Mouse (Mus musculus) neural tube, embryonic 14.5 days (tissue): ENCODE data around the gene Tnr. TPM values are rescaled to one million over a fixed set of nuclear protein-coding genes. Genes with fewer than 3 reads are reported as not detected.
A peak's percentile ranks its signal among the peaks of the same experiment; 100 is the strongest.

Experiments
- ATAC-seq: fragments of 200-750 bp; cut with Nextera tagmentation; 2 replicates; pipeline ENCODE4 v1.8.0; 2017; ENCODE audit warnings: low read depth, mild to moderate bottlenecking, moderate TSS enrichment, moderate library complexity
- H3K27ac ChIP-seq: fragments of 300-500 bp; sonication (generic); 2 replicates; pipeline ENCODE4 v1.5.1; 2014; ENCODE audit warnings: low read depth, mild to moderate bottlenecking, control low read depth, low read length, moderate library complexity, mixed read lengths
- H3K27me3 ChIP-seq: fragments of 300-500 bp; sonication (generic); 2 replicates; pipeline ENCODE4 v1.6.1; 2014; ENCODE audit warnings: low read length; ENCODE audit not compliant: control insufficient read depth, insufficient read depth
- H3K36me3 ChIP-seq: fragments of 300-500 bp; sonication (generic); 2 replicates; pipeline ENCODE4 v1.6.1; 2014; ENCODE audit warnings: low read length, mixed read lengths; ENCODE audit not compliant: control insufficient read depth, insufficient read depth
- H3K4me1 ChIP-seq: fragments of 300-500 bp; sonication (generic); 2 replicates; pipeline ENCODE4 v1.6.1; 2014; ENCODE audit warnings: low read length; ENCODE audit not compliant: control insufficient read depth, insufficient read depth
- H3K4me2 ChIP-seq: fragments of 300-500 bp; sonication (generic); 2 replicates; pipeline ENCODE4 v1.6.1; 2014; ENCODE audit warnings: mild to moderate bottlenecking, low read depth, low read length, control low read depth
- H3K4me3 ChIP-seq: fragments of 300-500 bp; sonication (generic); 2 replicates; pipeline ENCODE4 v1.5.1; 2014; ENCODE audit warnings: low read depth, low read length, control low read depth, mixed read lengths
- H3K9ac ChIP-seq: fragments of 300-500 bp; sonication (generic); replicated peaks from 2 replicates; pipeline ENCODE4 v1.6.1; 2014; ENCODE audit warnings: low read depth, mild to moderate bottlenecking, control low read depth, low read length, mixed read lengths
- H3K9me3 ChIP-seq: fragments of 300-500 bp; sonication (generic); 2 replicates; pipeline ENCODE4 v1.6.1; 2016; ENCODE audit warnings: low read length; ENCODE audit not compliant: control insufficient read depth
- WGBS: fragments of 180-500 bp; shearing (Covaris S2); extraction: QIAGEN DNeasy Blood & Tissue Kit; methylation state at CpG from one replicate; pipeline ENCODE4 v1.1.7; 2014; 5-methylcytosine and 5-hydroxymethylcytosine counted together
- polyA plus RNA-seq: library from polyadenylated mRNA; unstranded; fragments of >200 nt; fragmentation: Nextera tagmentation; extraction: Ambion mirVana; gene quantifications from 2 replicates; pipeline ENCODE4 v1.2.1, GENCODE M21; 2014

Tnr gene
- polyA plus RNA-seq, 1 experiment from 2014 or later, result 6.6 TPM

- Histone ChIP-seq H3K36me3 (no peaks in the 10 kb centered on the region), H3K4me2 (peak overlapping the region; percentile 38), H3K27ac (no peak overlapping the region), H3K9ac (no peak overlapping the region; the same call in 1 of the 2 replicates), H3K27me3 (no peaks in the 10 kb centered on the region), H3K9me3 (no peaks in the 10 kb centered on the region), H3K4me1 (peaks cover 11% of the 10 kb centered on the region), H3K4me3 (no peak overlapping the region)
- peak; percentile 92 for ATAC-seq
- 5% methylated on average over 16 of the region's 16 CpGs for WGBS
Observed at GRCm38 (mm10) chr1:159670629-159671150, 147.1 kb downstream of the Tnr start.

- no peaks in the 10 kb centered on the region for H3K36me3 ChIP-seq
- peaks cover 11% of the 10 kb centered on the region for H3K4me1 ChIP-seq
- peak overlapping the region; percentile 34; the same call in 1 of the 2 replicates for H3K27ac ChIP-seq
- no peaks in the 10 kb centered on the region for H3K27me3 ChIP-seq
- ATAC-seq, result peak; percentile 4; the same call in 1 of the 2 replicates
- H3K9me3 ChIP-seq, result no peaks in the 10 kb centered on the region
- H3K4me2 ChIP-seq, result no peak overlapping the region
- WGBS, result 73% methylated on average over 8 of the region's 8 CpGs
- H3K9ac ChIP-seq, result no peak overlapping the region
- H3K4me3 ChIP-seq, result no peak overlapping the region
Observed at GRCm38 (mm10) chr1:159671181-159671580, 147.6 kb downstream of the Tnr start.

- Histone ChIP-seq H3K9ac (no peak overlapping the region), H3K27ac (no peak overlapping the region), H3K4me1 (peaks cover 11% of the 10 kb centered on the region), H3K36me3 (no peaks in the 10 kb centered on the region), H3K4me2 (no peak overlapping the region), H3K9me3 (no peaks in the 10 kb centered on the region), H3K4me3 (no peak overlapping the region), H3K27me3 (no peaks in the 10 kb centered on the region)
- ATAC-seq, result no peak
- 76% methylated on average over 1 of the region's 1 CpGs for WGBS
Observed at GRCm38 (mm10) chr1:159674240-159674639, 150.7 kb downstream of the Tnr start.

DNA sequence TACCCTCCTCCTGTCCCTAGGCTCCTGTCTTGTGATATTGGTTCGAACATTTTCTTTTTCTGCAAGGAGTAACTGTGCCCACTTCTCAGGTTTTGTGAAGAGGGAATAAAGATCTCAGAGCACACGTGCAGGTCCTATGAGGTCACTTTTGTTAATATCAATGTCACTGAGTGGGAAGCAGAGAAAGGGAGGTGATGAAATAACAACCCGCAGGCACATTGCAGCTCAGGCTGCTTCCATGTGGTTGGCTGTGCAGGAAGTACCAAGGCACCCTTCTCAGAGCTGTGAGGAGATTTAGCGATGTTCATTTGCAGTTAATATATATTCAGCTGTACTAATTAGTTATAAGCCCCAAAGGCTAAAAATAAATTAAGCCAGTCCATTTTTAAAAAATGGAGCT, 151.9 kb downstream of the Tnr start:
- ATAC-seq, result no peak
- Histone ChIP-seq H3K4me3 (no peak overlapping the region), H3K4me1 (peaks cover 9% of the 10 kb centered on the region), H3K9ac (no peak overlapping the region), H3K4me2 (no peak overlapping the region), H3K27me3 (no peaks in the 10 kb centered on the region), H3K27ac (no peak overlapping the region), H3K9me3 (no peaks in the 10 kb centered on the region), H3K36me3 (no peaks in the 10 kb centered on the region)
- 64% methylated on average over 4 of the region's 4 CpGs for WGBS

DNA sequence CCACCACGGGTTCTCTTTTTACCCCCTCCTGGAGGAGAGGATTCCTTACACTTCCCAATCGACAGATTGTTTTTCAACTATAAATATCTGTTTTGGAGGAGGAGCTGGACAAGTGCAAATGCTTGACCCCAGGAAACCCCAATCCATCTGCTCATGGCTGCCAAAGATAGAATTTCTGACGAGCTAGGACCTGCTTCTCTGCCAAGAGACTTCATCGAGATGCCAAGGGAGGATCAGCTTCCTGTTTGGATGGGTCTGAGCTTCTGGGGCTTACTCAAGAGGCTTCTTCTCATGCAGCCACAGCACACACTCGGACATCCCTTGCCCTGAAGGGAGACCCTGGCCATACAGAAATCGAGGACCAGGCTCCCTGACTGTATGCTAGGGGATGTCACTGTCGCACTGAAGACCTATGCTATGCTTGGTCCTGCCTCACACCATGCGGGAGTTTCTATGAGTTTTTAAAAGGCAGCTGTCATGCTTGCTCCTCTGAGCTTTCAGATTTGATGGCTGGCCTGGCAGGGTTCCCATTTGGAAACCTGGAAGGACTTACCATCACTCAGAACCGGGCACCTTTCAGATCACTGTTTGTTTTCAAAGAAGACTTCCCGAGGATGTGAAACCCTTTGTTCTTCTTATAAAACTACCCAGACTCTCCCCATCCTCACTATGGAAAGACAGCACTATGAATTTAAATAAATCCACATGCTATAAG, 154.8 kb downstream of the Tnr start:
- Histone ChIP-seq H3K9ac (no peak overlapping the region), H3K36me3 (no peaks in the 10 kb centered on the region), H3K27me3 (no peaks in the 10 kb centered on the region), H3K9me3 (no peaks in the 10 kb centered on the region), H3K27ac (no peak overlapping the region), H3K4me3 (no peak overlapping the region), H3K4me1 (0 out of 2 replicates have a peak, but pooled peaks cover under 1% of the 10 kb centered on the region), H3K4me2 (no peak overlapping the region)
- WGBS, result 74% methylated on average over 10 of the region's 10 CpGs
- ATAC-seq, result no peak

GRCm38 (mm10) chr1:159681252-159681651, 157.7 kb downstream of the Tnr start:
- 83% methylated on average over 2 of the region's 2 CpGs for WGBS
- no peak overlapping the region for H3K4me2 ChIP-seq
- H3K9ac ChIP-seq, result no peak overlapping the region
- H3K4me1 ChIP-seq, result peaks cover 11% of the 10 kb centered on the region
- no peaks in the 10 kb centered on the region for H3K27me3 ChIP-seq
- no peaks in the 10 kb centered on the region for H3K36me3 ChIP-seq
- no peaks in the 10 kb centered on the region for H3K9me3 ChIP-seq
- no peak overlapping the region for H3K27ac ChIP-seq
- ATAC-seq, result no peak
- H3K4me3 ChIP-seq, result no peak overlapping the region

GRCm38 (mm10) chr1:159686476-159687231, 163.1 kb downstream of the Tnr start:
- Histone ChIP-seq H3K27me3 (no peaks in the 10 kb centered on the region), H3K9ac (no peak overlapping the region), H3K4me2 (no peak overlapping the region), H3K4me1 (peaks cover 17% of the 10 kb centered on the region), H3K27ac (peak overlapping the region; percentile 44), H3K9me3 (no peaks in the 10 kb centered on the region), H3K36me3 (no peaks in the 10 kb centered on the region), H3K4me3 (no peak overlapping the region)
- peak; percentile 87 for ATAC-seq
- WGBS, result 15% methylated on average over 9 of the region's 9 CpGs

- no peak overlapping the region for H3K4me3 ChIP-seq
- H3K4me2 ChIP-seq, result no peak overlapping the region
- H3K36me3 ChIP-seq, result no peaks in the 10 kb centered on the region
- no peak overlapping the region for H3K9ac ChIP-seq
- ATAC-seq, result no peak
- H3K27me3 ChIP-seq, result no peaks in the 10 kb centered on the region
- 20% methylated on average over 4 of the region's 4 CpGs for WGBS
- no peak overlapping the region for H3K27ac ChIP-seq
- no peaks in the 10 kb centered on the region for H3K9me3 ChIP-seq
- 0 out of 2 replicates have a peak, but pooled peaks cover 4% of the 10 kb centered on the region for H3K4me1 ChIP-seq
Observed at GRCm38 (mm10) chr1:159696717-159697116, 173.1 kb downstream of the Tnr start.

DNA sequence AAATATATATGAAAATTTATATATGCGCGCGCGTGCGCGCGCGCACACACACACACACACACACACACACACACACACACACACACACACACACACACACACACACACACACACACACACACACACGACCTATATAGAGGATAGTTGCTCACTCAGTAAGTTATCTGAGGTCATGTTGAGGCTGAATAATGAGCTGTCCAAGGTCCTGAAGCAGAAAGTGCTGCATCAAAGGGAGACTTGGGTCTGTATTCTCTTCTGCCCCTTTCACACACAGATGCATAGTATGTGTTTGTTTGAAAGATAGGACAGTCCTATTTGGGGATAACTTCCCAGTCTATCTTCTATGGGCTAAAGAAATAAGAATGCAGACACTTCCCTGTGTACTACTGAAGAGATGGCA, 178.5 kb downstream of the Tnr start:
- no peaks in the 10 kb centered on the region for H3K4me1 ChIP-seq
- no peak overlapping the region for H3K4me2 ChIP-seq
- WGBS, result 85% methylated on average over 9 of the region's 9 CpGs
- no peak for ATAC-seq
- H3K9ac ChIP-seq, result no peak overlapping the region
- no peak overlapping the region for H3K27ac ChIP-seq
- H3K4me3 ChIP-seq, result no peak overlapping the region
- no peaks in the 10 kb centered on the region for H3K36me3 ChIP-seq
- H3K27me3 ChIP-seq, result no peaks in the 10 kb centered on the region
- no peaks in the 10 kb centered on the region for H3K9me3 ChIP-seq
